Comparison of ENCODE assay signal across 9 mouse cellular contexts in genomic region chr13:40650036-40650709, GRCm38 (mm10).
DNase-seq lines count a peak whose midpoint lies in the region; ATAC-seq and TF ChIP-seq lines count a peak whose summit lies in the region.
"Had no signal": no experiment of that assay in that cellular context is flagged by ENCODE, and none has a peak within 500 bp of the region (broad histone marks: within the 10 kb centered on the region; RNA-seq: fewer than 3 reads in every experiment).

No protein-coding gene starts in this region.

- H3K4me1 ChIP-seq in hindbrain, embryonic 10.5 days (replicated peaks): peaks cover 19% of the 10 kb centered on the region
- H3K4me1 ChIP-seq in midbrain, embryonic 12.5 days: peaks cover 11% of the 10 kb centered on the region
- no peaks in the 10 kb centered on the region for H3K4me1 ChIP-seq in liver, postnatal 0 days (ENCODE audit: insufficient read depth)

- peak overlapping the region; percentile 73 for H3K27ac ChIP-seq in hindbrain, embryonic 10.5 days
- no peak overlapping the region for H3K27ac ChIP-seq in midbrain, embryonic 12.5 days (replicated peaks)
- no peak overlapping the region for H3K27ac ChIP-seq in liver, postnatal 0 days (ENCODE audit: low read depth)
- H3K27ac ChIP-seq: macrophage had no signal

- no peak; the same call in 1 of the 2 replicates for ATAC-seq in midbrain, embryonic 12.5 days (ENCODE audit: low FRiP score, low read depth)
- ATAC-seq in liver, postnatal 0 days: no peak

- 24% methylated on average over 10 of the region's 10 CpGs for WGBS in hindbrain, embryonic 10.5 days
- 18% methylated on average over 10 of the region's 10 CpGs for WGBS in midbrain, embryonic 12.5 days
- 39% methylated on average over 10 of the region's 10 CpGs for WGBS in liver, postnatal 0 days (ENCODE audit: insufficient replicate concordance)

- intact Hi-C loops in left cerebral cortex, postnatal 4 days (cut with DNase I): no loop called here

- peak overlapping the region; percentile 39 for H3K4me3 ChIP-seq in hindbrain, embryonic 10.5 days
- 0 out of 2 replicates have a peak overlapping the region, but pooled peaks have one; percentile 9 for H3K4me3 ChIP-seq in midbrain, embryonic 12.5 days
- H3K4me3 ChIP-seq in liver, postnatal 0 days (ENCODE audit: low read depth, low read length): no peak overlapping the region

- no peak for TF ChIP-seq CTCF in liver, postnatal 0 days (IDR thresholded peaks at IDR 0.05; ENCODE audit: low read depth)

- DNase-seq in ovary, postnatal 14 days (ENCODE audit: low spot score): peak; percentile 0
- DNase-seq in ovary, postnatal 36 days (ENCODE audit: low spot score): no peak
- DNase-seq in hindbrain, embryonic 10.5 days (ENCODE audit: low spot score): no peak
- no peak for DNase-seq in left cerebral cortex, postnatal 4 days
- no peak for DNase-seq in liver, postnatal 0 days
- DNase-seq in cerebellum, adult 8-10 months: no peak
- DNase-seq in thymus, postnatal 25 days: no peak

- H3K9ac ChIP-seq in midbrain, embryonic 12.5 days (replicated peaks): no peak overlapping the region; the same call in 1 of the 2 replicates
- H3K9ac ChIP-seq in liver, postnatal 0 days (replicated peaks): no peak overlapping the region

- TF ChIP-seq EP300 in liver, postnatal 0 days (IDR thresholded peaks at IDR 0.05; ENCODE audit: low read depth): no peak

- peaks cover 37% of the 10 kb centered on the region for H3K27me3 ChIP-seq in hindbrain, embryonic 10.5 days (ENCODE audit: insufficient read depth, poor library complexity, severe bottlenecking)
- peaks cover 15% of the 10 kb centered on the region; the same call in 1 of the 2 replicates for H3K27me3 ChIP-seq in midbrain, embryonic 12.5 days
- H3K27me3 ChIP-seq in liver, postnatal 0 days (ENCODE audit: insufficient read depth, low read length): no peaks in the 10 kb centered on the region

- H3K4me2 ChIP-seq in midbrain, embryonic 12.5 days (replicated peaks): peak overlapping the region; percentile 34
- no peak overlapping the region for H3K4me2 ChIP-seq in liver, postnatal 0 days (ENCODE audit: low read depth, low read length)

- no peaks in the 10 kb centered on the region for H3K9me3 ChIP-seq in hindbrain, embryonic 10.5 days
- H3K9me3 ChIP-seq in midbrain, embryonic 12.5 days: no peaks in the 10 kb centered on the region
- no peaks in the 10 kb centered on the region for H3K9me3 ChIP-seq in liver, postnatal 0 days (ENCODE audit: low read length)

- no peaks in the 10 kb centered on the region for H3K36me3 ChIP-seq in hindbrain, embryonic 10.5 days
- no peaks in the 10 kb centered on the region for H3K36me3 ChIP-seq in midbrain, embryonic 12.5 days
- H3K36me3 ChIP-seq in liver, postnatal 0 days (replicated peaks; ENCODE audit: insufficient read depth, low read length): no peaks in the 10 kb centered on the region
